Mouse (Mus musculus) lung, embryonic 15.5 days (tissue): ENCODE measurements around the gene Laptm5. TPM values are rescaled to one million over a fixed set of nuclear protein-coding genes. Genes with fewer than 3 reads are reported as not detected.
A peak's percentile ranks its signal among the peaks of the same experiment; 100 is the strongest.

Source experiments
- ATAC-seq: fragments of 200-750 bp; cut with Nextera tagmentation; 2 replicates; pipeline ENCODE4 v1.8.0; 2017; ENCODE audit warnings: moderate number of reproducible peaks, borderline replicate concordance; ENCODE audit not compliant: low FRiP score, low TSS enrichment; ENCODE audit errors: extremely low read depth
- H3K27ac ChIP-seq: fragments of 300-500 bp; sonication (generic); 2 replicates; pipeline ENCODE4 v1.5.1; 2015; ENCODE audit warnings: moderate library complexity, mild to moderate bottlenecking, inconsistent platforms
- H3K27me3 ChIP-seq: fragments of 300-500 bp; sonication (generic); 2 replicates; pipeline ENCODE4 v1.6.1; 2015; ENCODE audit warnings: inconsistent platforms
- H3K36me3 ChIP-seq: fragments of 300-500 bp; sonication (generic); 2 replicates; pipeline ENCODE4 v1.6.1; 2015; ENCODE audit warnings: inconsistent platforms
- H3K4me1 ChIP-seq: fragments of 300-500 bp; sonication (generic); 2 replicates; pipeline ENCODE4 v1.6.1; 2015; ENCODE audit warnings: inconsistent platforms
- H3K4me2 ChIP-seq: fragments of 300-500 bp; sonication (generic); 2 replicates; pipeline ENCODE4 v1.6.1; 2015; ENCODE audit warnings: inconsistent platforms, mild to moderate bottlenecking, moderate library complexity
- H3K4me3 ChIP-seq: fragments of 300-500 bp; sonication (generic); 2 replicates; pipeline ENCODE4 v1.5.1; 2015; ENCODE audit warnings: mild to moderate bottlenecking, inconsistent platforms
- H3K9ac ChIP-seq: fragments of 300-500 bp; sonication (generic); 2 replicates; pipeline ENCODE4 v1.6.1; 2015; ENCODE audit warnings: inconsistent platforms
- H3K9me3 ChIP-seq: fragments of 300-500 bp; sonication (generic); 2 replicates; pipeline ENCODE4 v1.6.1; 2016; ENCODE audit warnings: inconsistent platforms
- WGBS: fragments of 180-500 bp; shearing (Covaris S2); methylation state at CpG from one replicate; pipeline ENCODE4 v1.1.7; 2015; 5-methylcytosine and 5-hydroxymethylcytosine counted together
- polyA plus RNA-seq: library from polyadenylated mRNA; unstranded; fragments of >200 nt; fragmentation: Nextera tagmentation; extraction: Ambion mirVana; gene quantifications from 2 replicates; pipeline ENCODE4 v1.2.1, GENCODE M21; 2015

Gene Laptm5
- polyA plus RNA-seq, 1 experiment from 2014 or later: 45.5 TPM

DNA sequence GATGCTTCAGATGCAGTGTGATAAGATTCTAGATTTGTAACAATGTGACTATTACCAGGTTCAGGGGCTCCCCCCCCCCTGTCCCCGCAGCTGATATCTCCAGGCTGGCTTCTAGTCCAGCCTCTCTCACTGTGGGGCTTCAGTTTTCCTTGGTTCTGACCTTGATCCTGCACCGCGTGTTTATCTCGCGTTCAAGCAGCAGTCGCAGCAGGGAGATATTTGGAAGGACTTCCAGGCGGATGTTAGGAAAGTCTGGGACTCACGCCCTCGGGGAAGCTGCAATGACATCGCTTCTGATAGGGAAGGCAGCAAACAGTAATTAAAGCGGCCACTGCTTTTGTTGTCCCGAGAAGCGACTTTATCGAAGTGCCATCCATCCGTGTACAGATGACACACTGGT is 30.2 kb upstream of the Laptm5 start:
- no peaks in the 10 kb centered on the region for H3K9me3 ChIP-seq
- H3K9ac ChIP-seq: no peak overlapping the region
- no peak overlapping the region for H3K27ac ChIP-seq
- no peaks in the 10 kb centered on the region for H3K27me3 ChIP-seq
- peaks cover 9% of the 10 kb centered on the region; the same call in 1 of the 2 replicates for H3K4me1 ChIP-seq
- no peak overlapping the region for H3K4me2 ChIP-seq
- 51% methylated on average over 15 of the region's 15 CpGs for WGBS
- no peak overlapping the region for H3K4me3 ChIP-seq
- ATAC-seq: no peak
- no peaks in the 10 kb centered on the region for H3K36me3 ChIP-seq

DNA sequence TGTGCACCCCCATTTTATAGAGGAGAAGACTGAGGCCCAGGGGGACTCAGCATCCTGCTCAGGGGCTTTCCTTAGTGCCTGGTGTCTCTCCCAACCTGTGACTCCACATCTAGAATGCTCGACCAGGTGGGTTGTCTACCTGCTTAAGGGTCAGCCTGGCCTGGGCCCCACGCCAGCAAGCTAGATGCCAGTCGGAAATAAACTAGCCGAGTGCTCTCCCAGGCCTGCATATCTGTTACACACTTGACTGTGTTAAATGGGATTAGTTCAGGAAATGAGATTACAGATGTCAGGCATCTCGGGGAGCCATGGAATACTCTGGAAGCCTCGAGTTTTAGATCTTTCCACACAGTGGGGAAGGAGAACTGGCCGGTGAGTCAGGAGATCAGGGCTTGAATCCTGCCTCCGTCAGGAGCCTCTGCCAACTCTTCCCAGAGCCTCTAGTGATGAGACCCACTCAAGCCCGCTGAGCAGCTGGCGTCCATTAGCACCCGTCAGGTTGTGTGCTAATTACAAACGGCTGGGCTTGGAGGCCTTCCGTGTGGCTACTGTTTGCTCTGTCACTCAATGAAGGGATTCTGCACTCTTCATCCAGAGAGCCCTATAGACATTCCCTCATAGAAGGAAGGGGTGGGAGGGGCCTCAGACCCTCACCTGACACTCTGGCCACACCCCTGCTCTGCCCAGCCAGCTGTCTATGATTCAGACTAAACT is 28.9 kb upstream of the Laptm5 start:
- ATAC-seq: no peak
- H3K4me1 ChIP-seq: no peaks in the 10 kb centered on the region
- H3K4me3 ChIP-seq: no peak overlapping the region
- no peaks in the 10 kb centered on the region for H3K36me3 ChIP-seq
- no peak overlapping the region for H3K4me2 ChIP-seq
- H3K9ac ChIP-seq: no peak overlapping the region
- 32% methylated on average over 13 of the region's 13 CpGs for WGBS
- no peak overlapping the region for H3K27ac ChIP-seq
- H3K27me3 ChIP-seq: no peaks in the 10 kb centered on the region
- H3K9me3 ChIP-seq: no peaks in the 10 kb centered on the region

DNA sequence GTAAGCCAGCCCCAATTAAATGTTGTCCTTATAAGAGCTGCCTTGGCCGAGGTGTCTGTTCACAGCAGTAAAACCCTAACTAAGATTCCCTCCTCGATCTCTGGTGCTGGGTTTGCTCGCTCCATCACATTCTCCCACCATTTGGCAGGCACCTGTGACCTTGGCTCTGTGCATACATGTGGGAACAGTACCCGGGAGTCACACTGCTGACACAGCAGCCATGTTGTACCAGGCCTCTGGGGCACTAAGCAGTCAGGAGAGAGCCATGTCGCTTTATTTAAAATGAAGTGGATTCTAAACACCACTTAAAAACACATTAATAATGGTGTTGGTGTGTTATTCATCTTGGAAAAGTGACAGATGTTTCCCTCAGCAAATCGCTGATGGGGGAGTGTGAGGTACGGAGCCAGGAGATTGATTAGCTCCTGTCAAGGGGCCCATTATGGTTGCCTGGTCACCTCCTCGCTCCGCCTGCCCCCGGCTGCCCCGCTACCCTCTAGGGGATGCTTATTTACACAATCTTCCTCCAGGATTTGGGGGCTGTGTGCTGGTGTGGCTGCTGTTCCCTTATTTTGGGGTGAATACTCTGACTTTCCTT is 25.7 kb upstream of the Laptm5 start:
- Histone ChIP-seq H3K9ac (no peak overlapping the region), H3K27ac (no peak overlapping the region), H3K9me3 (no peaks in the 10 kb centered on the region), H3K4me1 (0 out of 2 replicates have a peak, but pooled peaks cover 6% of the 10 kb centered on the region), H3K4me3 (no peak overlapping the region), H3K4me2 (no peak overlapping the region), H3K36me3 (no peaks in the 10 kb centered on the region), H3K27me3 (no peaks in the 10 kb centered on the region)
- ATAC-seq: no peak
- 13% methylated on average over 11 of the region's 11 CpGs for WGBS

DNA sequence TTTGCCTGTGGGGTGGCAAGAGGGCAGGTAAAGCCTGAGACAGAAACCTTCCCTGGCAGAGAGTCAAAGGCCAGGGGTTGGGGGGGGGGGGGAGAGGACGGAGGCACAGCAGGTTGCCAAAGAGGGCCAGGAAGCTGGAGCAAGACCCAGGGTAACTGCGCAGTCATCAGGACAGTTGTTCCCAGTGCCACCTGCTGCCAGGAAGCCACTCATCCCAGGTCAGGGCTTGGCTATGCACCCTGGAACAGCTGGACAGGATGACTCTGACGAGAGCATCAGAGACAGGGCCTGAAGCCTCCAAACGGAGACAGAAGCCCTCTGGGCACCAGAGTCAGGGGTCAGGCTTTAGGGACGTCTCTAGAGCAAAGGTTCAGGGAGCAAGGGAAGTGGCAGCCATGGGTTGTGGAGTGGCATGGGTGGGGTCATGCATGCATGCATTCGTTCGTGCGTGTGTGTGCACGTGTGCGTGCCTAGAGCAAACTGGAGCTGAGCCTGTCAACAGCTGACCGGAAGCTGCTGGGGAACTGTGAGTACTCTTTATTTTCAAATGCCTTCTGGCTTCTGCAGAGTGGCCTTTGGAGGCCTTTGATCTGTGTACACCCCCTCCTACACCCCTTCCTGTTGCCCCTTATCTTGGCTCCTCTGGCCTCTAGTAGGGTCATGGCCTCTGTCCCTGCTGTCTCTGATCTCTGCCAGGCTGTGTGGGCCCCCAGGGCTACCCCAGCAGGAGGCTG is 23.0 kb upstream of the Laptm5 start:
- no peak overlapping the region for H3K9ac ChIP-seq
- no peaks in the 10 kb centered on the region for H3K36me3 ChIP-seq
- 0 out of 2 replicates have a peak, but pooled peaks cover 6% of the 10 kb centered on the region for H3K4me1 ChIP-seq
- no peak overlapping the region for H3K27ac ChIP-seq
- H3K9me3 ChIP-seq: no peaks in the 10 kb centered on the region
- peak; percentile 35; the same call in 1 of the 2 replicates for ATAC-seq
- 26% methylated on average over 10 of the region's 11 CpGs for WGBS
- H3K27me3 ChIP-seq: no peaks in the 10 kb centered on the region; the same call in 1 of the 2 replicates
- no peak overlapping the region for H3K4me3 ChIP-seq
- H3K4me2 ChIP-seq: no peak overlapping the region

DNA sequence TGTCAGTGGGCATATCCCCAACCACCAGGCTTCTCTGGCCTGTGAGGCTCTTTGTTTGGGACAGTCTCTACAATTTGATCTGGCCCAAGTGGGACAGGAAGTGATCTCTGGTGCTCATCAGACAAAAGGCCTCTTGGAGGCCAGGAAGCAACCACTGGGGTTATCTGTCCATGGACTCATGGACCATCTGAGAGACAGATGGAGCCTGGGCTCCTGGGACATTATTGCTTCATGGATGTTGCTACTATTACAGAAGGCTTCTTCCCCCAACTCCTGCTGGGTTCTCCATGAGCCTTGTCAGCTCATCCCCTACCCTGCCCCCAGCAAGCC is 22.4 kb upstream of the Laptm5 start:
- H3K4me1 ChIP-seq: 0 out of 2 replicates have a peak, but pooled peaks cover 6% of the 10 kb centered on the region
- no peak for ATAC-seq
- H3K36me3 ChIP-seq: no peaks in the 10 kb centered on the region
- no peak overlapping the region for H3K9ac ChIP-seq
- H3K9me3 ChIP-seq: no peaks in the 10 kb centered on the region
- no peak overlapping the region for H3K4me2 ChIP-seq
- H3K27me3 ChIP-seq: no peaks in the 10 kb centered on the region; the same call in 1 of the 2 replicates
- no peak overlapping the region for H3K4me3 ChIP-seq
- H3K27ac ChIP-seq: no peak overlapping the region

DNA sequence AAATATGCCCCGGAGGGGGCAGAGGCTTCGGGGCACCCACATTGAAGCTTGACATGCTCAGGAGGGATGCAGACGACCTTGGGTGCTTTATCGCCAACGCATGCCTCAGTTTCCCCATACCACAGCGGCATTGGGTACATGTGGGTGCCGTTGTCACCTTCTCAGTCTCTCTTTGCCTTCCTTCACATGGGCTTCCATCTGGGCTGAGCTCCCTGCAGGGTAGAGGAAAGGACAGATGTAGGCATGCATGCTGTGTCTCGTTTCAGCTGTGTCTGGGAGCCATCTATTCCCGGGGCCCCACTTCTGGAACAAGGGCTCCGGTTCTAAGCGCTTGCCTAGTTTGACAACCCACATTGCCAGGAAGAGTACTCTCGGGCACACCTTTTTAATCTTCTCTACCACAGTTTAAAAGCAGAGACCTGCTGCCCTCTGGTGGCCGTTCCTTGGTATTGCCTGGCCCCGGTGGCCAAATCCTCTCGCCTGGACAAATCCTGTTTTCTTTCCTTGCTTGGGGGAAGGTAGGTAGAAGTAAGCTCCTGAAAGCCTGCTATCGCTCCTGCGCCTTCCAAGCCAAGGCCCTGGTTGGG is 20.8 kb upstream of the Laptm5 start:
- H3K9ac ChIP-seq: no peak overlapping the region
- H3K4me3 ChIP-seq: no peak overlapping the region
- H3K4me1 ChIP-seq: 0 out of 2 replicates have a peak, but pooled peaks cover 6% of the 10 kb centered on the region
- no peak overlapping the region for H3K4me2 ChIP-seq
- H3K36me3 ChIP-seq: no peaks in the 10 kb centered on the region
- no peaks in the 10 kb centered on the region for H3K9me3 ChIP-seq
- no peaks in the 10 kb centered on the region; the same call in 1 of the 2 replicates for H3K27me3 ChIP-seq
- WGBS: 31% methylated on average over 17 of the region's 17 CpGs
- ATAC-seq: no peak
- no peak overlapping the region for H3K27ac ChIP-seq

DNA sequence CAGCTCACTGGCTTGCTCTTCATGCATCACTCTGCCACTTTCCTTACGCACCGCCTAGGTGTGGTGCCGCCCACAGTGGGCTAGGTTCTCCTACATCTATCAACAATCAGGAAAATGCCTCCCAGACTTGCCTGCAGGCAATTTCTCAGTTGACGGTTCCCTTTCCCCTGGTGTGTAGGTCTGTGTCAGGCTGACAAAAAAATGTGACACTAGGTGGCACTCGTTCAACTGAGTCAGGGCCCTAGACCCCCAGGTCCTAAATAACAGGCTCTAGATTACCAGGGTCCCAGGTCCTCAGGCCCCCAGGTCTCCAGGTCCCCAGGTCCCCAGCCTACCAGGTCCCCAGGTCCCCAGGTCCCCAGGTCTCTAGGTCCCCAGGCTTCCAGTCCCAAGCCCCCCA is 19.2 kb upstream of the Laptm5 start:
- no peaks in the 10 kb centered on the region; the same call in 1 of the 2 replicates for H3K27me3 ChIP-seq
- H3K4me1 ChIP-seq: 0 out of 2 replicates have a peak, but pooled peaks cover 6% of the 10 kb centered on the region
- H3K9ac ChIP-seq: no peak overlapping the region
- no peak overlapping the region for H3K4me2 ChIP-seq
- H3K36me3 ChIP-seq: no peaks in the 10 kb centered on the region
- H3K27ac ChIP-seq: no peak overlapping the region
- H3K4me3 ChIP-seq: no peak overlapping the region
- H3K9me3 ChIP-seq: no peaks in the 10 kb centered on the region
- ATAC-seq: no peak
- WGBS: 60% methylated on average over 5 of the region's 5 CpGs

DNA sequence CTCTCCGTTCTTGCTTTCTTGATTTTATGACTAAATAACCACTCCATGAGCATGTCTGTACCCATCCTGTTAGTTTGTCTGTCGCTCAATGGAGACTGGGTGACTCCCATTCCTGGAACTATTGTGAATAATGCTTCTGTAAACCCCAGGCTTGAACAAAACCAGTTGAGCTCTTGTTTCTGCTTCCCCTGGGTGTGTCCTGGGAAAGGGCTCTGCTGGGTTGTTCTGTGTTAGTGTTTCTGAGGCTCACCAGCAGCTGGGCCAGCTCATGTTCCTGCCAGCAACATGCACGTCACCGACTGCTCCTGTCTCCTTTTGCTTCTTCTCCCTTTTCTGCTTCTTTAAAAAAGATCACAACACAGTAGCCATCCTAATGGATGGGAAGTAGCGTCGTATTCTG is 17.2 kb upstream of the Laptm5 start:
- no peaks in the 10 kb centered on the region; the same call in 1 of the 2 replicates for H3K27me3 ChIP-seq
- H3K9ac ChIP-seq: no peak overlapping the region
- ATAC-seq: no peak
- no peak overlapping the region for H3K4me3 ChIP-seq
- WGBS: 64% methylated on average over 6 of the region's 6 CpGs
- H3K4me2 ChIP-seq: no peak overlapping the region
- no peaks in the 10 kb centered on the region for H3K36me3 ChIP-seq
- no peaks in the 10 kb centered on the region for H3K9me3 ChIP-seq
- no peaks in the 10 kb centered on the region for H3K4me1 ChIP-seq
- H3K27ac ChIP-seq: no peak overlapping the region

DNA sequence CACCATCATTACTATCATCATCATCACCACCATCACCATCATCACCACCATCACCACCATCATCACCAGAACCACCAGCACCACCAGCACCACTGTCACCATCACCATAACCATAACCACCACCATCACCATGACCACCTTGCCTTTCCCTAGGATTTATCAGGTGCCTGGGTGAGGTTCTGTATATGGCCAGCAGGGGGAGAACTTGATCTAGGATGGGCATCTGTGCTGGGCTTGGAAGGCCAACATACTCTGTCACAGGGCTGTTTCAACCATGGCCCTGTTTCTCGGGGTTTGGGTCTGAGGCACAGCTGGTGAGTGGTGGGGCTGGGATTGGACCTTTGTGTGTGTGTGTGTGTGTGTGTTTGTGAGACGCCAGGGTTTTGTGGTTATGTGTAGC is 16.6 kb upstream of the Laptm5 start:
- Histone ChIP-seq H3K27me3 (no peaks in the 10 kb centered on the region; the same call in 1 of the 2 replicates), H3K9ac (no peak overlapping the region), H3K27ac (no peak overlapping the region), H3K9me3 (no peaks in the 10 kb centered on the region), H3K4me1 (no peaks in the 10 kb centered on the region), H3K36me3 (no peaks in the 10 kb centered on the region), H3K4me3 (no peak overlapping the region), H3K4me2 (no peak overlapping the region)
- ATAC-seq: no peak
- 60% methylated on average over 2 of the region's 2 CpGs for WGBS

DNA sequence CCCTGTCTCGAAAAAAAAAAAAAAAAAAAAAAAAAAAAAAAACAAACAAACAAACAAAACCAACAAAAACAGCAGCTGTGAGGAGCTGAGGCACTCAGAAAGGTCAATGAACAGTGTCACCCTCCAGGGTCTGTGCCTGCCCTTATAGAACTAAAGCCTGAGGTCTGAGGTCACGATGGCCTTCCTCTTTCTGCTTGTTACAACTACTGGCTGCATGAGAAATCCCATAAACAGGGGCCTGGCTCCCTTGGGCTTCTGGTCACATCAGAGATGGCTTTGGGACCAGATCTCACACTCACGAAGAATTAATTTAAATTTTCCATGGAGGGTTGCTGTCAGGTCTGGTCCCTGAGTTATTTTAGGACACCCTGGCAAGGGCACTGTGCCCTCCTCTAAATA is 13.5 kb upstream of the Laptm5 start:
- Histone ChIP-seq H3K36me3 (no peaks in the 10 kb centered on the region), H3K9me3 (no peaks in the 10 kb centered on the region), H3K4me3 (no peak overlapping the region), H3K27me3 (no peaks in the 10 kb centered on the region), H3K4me2 (no peak overlapping the region), H3K27ac (no peak overlapping the region), H3K4me1 (no peaks in the 10 kb centered on the region), H3K9ac (no peak overlapping the region)
- WGBS: 81% methylated on average over 2 of the region's 3 CpGs
- ATAC-seq: no peak

DNA sequence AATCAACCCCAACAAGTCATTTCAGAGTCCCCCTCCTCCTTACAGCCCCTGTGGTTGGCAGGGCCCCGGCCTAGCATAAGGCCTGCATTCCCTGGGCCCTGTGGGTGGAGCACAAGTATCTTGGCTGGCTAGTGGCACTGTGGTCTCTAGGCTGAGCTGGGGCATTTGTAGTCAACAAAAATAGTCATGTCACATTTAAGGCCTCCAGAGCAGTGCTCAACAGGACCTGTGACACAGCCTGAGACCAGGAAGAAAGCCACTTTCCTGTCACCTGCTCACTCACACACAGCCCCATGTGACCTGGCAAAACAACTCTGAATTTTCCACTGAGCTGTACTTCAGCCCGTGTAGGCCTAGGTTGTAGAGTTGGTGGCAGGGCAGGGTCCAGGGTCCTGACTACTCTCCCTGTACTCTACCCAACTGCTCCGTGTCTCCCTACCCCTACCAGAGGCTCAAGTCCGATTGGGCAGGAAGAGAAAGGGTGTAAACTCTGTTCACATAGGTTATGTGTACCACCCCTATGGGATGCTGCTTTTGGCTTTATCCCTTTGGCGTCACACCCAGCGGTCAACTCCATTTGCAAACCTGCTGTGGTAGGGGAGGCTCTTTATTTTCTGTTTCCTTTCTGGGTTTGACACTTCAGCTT is 13.0 kb upstream of the Laptm5 start:
- H3K4me1 ChIP-seq: no peaks in the 10 kb centered on the region
- no peaks in the 10 kb centered on the region for H3K27me3 ChIP-seq
- no peak overlapping the region for H3K4me2 ChIP-seq
- H3K4me3 ChIP-seq: no peak overlapping the region
- no peak overlapping the region for H3K27ac ChIP-seq
- H3K36me3 ChIP-seq: no peaks in the 10 kb centered on the region
- no peak for ATAC-seq
- no peak overlapping the region for H3K9ac ChIP-seq
- H3K9me3 ChIP-seq: no peaks in the 10 kb centered on the region
- 77% methylated on average over 6 of the region's 6 CpGs for WGBS
